ENCODE assay signal across 23 mouse cellular contexts in genomic region chr15:82181131-82181530, GRCm38 (mm10). TPM values are rescaled to one million over a fixed set of nuclear protein-coding genes. Genes with fewer than 3 reads are reported as not detected.
DNase-seq lines count a peak whose midpoint lies in the region; ATAC-seq and TF ChIP-seq lines count a peak whose summit lies in the region.
"Had no signal": no experiment of that assay in that cellular context is flagged by ENCODE, and none has a peak within 500 bp of the region (broad histone marks: within the 10 kb centered on the region; RNA-seq: fewer than 3 reads in every experiment).

No protein-coding gene starts in this region.

- peaks cover 6% of the 10 kb centered on the region; the same call in 1 of the 2 replicates for H3K9me3 ChIP-seq in heart, embryonic 11.5 days (replicated peaks; ENCODE audit: control insufficient read depth, low read length)
- H3K9me3 ChIP-seq in hindbrain, postnatal 0 days (ENCODE audit: low read length), result no peaks in the 10 kb centered on the region
- no peaks in the 10 kb centered on the region for H3K9me3 ChIP-seq in hindbrain, embryonic 16.5 days (ENCODE audit: control insufficient read depth, low read length)
- H3K9me3 ChIP-seq: stomach, embryonic 15.5 days had no signal

- no peak for ATAC-seq in heart, embryonic 11.5 days (replicated peaks; ENCODE audit: insufficient number of reproducible peaks, low FRiP score, low TSS enrichment)
- no peak for ATAC-seq in hindbrain, postnatal 0 days
- no peak for ATAC-seq in hindbrain, embryonic 16.5 days
- ATAC-seq in Patski, result peak; percentile 75
- ATAC-seq in megakaryocyte-erythroid progenitor cell, adult 5-6 weeks (replicated peaks; ENCODE audit: low FRiP score, low TSS enrichment, poor library complexity, severe bottlenecking), result peak; percentile 40
- ATAC-seq: forebrain, embryonic 13.5 days; intestine, postnatal 0 days had no signal

- no peak overlapping the region for H3K9ac ChIP-seq in heart, embryonic 11.5 days (ENCODE audit: low read depth, low read length)
- H3K9ac ChIP-seq in hindbrain, postnatal 0 days (replicated peaks; ENCODE audit: low read length), result no peak overlapping the region
- no peak overlapping the region for H3K9ac ChIP-seq in hindbrain, embryonic 16.5 days (ENCODE audit: low read depth, low read length)
- H3K9ac ChIP-seq: forebrain, embryonic 13.5 days; hindbrain, embryonic 14.5 days; stomach, embryonic 15.5 days had no signal

- H3K36me3 ChIP-seq in heart, embryonic 11.5 days (ENCODE audit: control insufficient read depth, insufficient read depth, low read length), result peaks cover 68% of the 10 kb centered on the region
- peaks cover 93% of the 10 kb centered on the region for H3K36me3 ChIP-seq in hindbrain, postnatal 0 days (ENCODE audit: insufficient read depth, low read length)
- peaks cover 83% of the 10 kb centered on the region for H3K36me3 ChIP-seq in hindbrain, embryonic 16.5 days (ENCODE audit: control insufficient read depth, insufficient read depth, low read length)

- peaks cover 37% of the 10 kb centered on the region for H3K4me1 ChIP-seq in heart, embryonic 11.5 days (ENCODE audit: control insufficient read depth, insufficient read depth, low read length)
- no peaks in the 10 kb centered on the region for H3K4me1 ChIP-seq in hindbrain, postnatal 0 days (ENCODE audit: insufficient read depth, low read length)
- H3K4me1 ChIP-seq in hindbrain, embryonic 16.5 days (ENCODE audit: control insufficient read depth, insufficient read depth, low read depth, low read length), result no peaks in the 10 kb centered on the region
- H3K4me1 ChIP-seq: embryonic facial prominence, embryonic 10.5 days; forebrain, embryonic 13.5 days; midbrain, embryonic 10.5 days had no signal

- WGBS in heart, embryonic 11.5 days (ENCODE audit: insufficient replicate concordance), result 50% methylated on average over 5 of the region's 5 CpGs
- WGBS in hindbrain, postnatal 0 days, result 66% methylated on average over 5 of the region's 5 CpGs
- WGBS in hindbrain, embryonic 16.5 days, result 75% methylated on average over 5 of the region's 5 CpGs

- H3K27me3 ChIP-seq in heart, embryonic 11.5 days (ENCODE audit: control insufficient read depth, insufficient read depth, low read length), result 0 out of 2 replicates have a peak, but pooled peaks cover 2% of the 10 kb centered on the region
- H3K27me3 ChIP-seq in hindbrain, postnatal 0 days (ENCODE audit: insufficient read depth, low read length), result no peaks in the 10 kb centered on the region
- no peaks in the 10 kb centered on the region for H3K27me3 ChIP-seq in hindbrain, embryonic 16.5 days (replicated peaks; ENCODE audit: control insufficient read depth, insufficient read depth, low read length)
- H3K27me3 ChIP-seq in Patski, result no peaks in the 10 kb centered on the region
- H3K27me3 ChIP-seq: CH12.LX; forebrain, embryonic 13.5 days; stomach, embryonic 15.5 days had no signal

- H3K4me2 ChIP-seq in heart, embryonic 11.5 days, result no peak overlapping the region
- no peak overlapping the region for H3K4me2 ChIP-seq in hindbrain, postnatal 0 days (ENCODE audit: low read depth, low read length)
- no peak overlapping the region for H3K4me2 ChIP-seq in hindbrain, embryonic 16.5 days (ENCODE audit: low read length)
- H3K4me2 ChIP-seq: forebrain, embryonic 13.5 days; hindbrain, embryonic 14.5 days; stomach, embryonic 15.5 days had no signal

- H3K27ac ChIP-seq in heart, embryonic 11.5 days (ENCODE audit: low read depth, low read length), result peak overlapping the region; percentile 5; the same call in 1 of the 2 replicates
- no peak overlapping the region for H3K27ac ChIP-seq in hindbrain, postnatal 0 days
- H3K27ac ChIP-seq in hindbrain, embryonic 16.5 days (ENCODE audit: low read depth, low read length), result no peak overlapping the region
- H3K27ac ChIP-seq: embryonic facial prominence, embryonic 10.5 days; forebrain, embryonic 13.5 days; heart, adult 2 months; hindbrain, embryonic 14.5 days; kidney, postnatal 0 days; midbrain, embryonic 10.5 days; stomach, embryonic 15.5 days had no signal

- H3K4me3 ChIP-seq in heart, embryonic 11.5 days (ENCODE audit: low read depth, low read length), result no peak overlapping the region
- H3K4me3 ChIP-seq in hindbrain, postnatal 0 days (ENCODE audit: low read length), result no peak overlapping the region
- no peak overlapping the region for H3K4me3 ChIP-seq in hindbrain, embryonic 16.5 days (ENCODE audit: low read length)
- H3K4me3 ChIP-seq: embryonic facial prominence, embryonic 10.5 days; forebrain, embryonic 13.5 days; heart, adult 2 months; midbrain, embryonic 10.5 days; stomach, embryonic 15.5 days had no signal

- in situ Hi-C loops in Patski (cut with MboI; ENCODE audit: low pct_unique_long_range_greater_than_20kb), result no loop called here

- POLR2A ChIA-PET in Patski (lab: Charles Lee), result interaction anchor here (1.5 kb wide), 1 partner anchor 15 kb away, joined by 4 read pairs; no protein-coding TSS in a partner anchor

- TF ChIP-seq CTCF in hindbrain, postnatal 0 days (IDR thresholded peaks at IDR 0.05; ENCODE audit: low read depth), result no peak
- no peak for TF ChIP-seq CTCF in Patski (IDR thresholded peaks at IDR 0.05)

- DNase-seq in heart, postnatal 4 days, result no peak
- peak; percentile 39 for DNase-seq in hindbrain, postnatal 0 days (ENCODE audit: low spot score)
- DNase-seq in Patski (ENCODE audit: low read depth, low spot score), result peak; percentile 67
- DNase-seq in yolk sac, embryonic 10.5 days (ENCODE audit: low spot score), result no peak
- DNase-seq: adrenal gland, adult 2 months; cerebellum, adult 9-10 months; gastrocnemius, postnatal 14 days; heart, adult 2 months; lung, adult 18-20 months; right cerebral cortex, postnatal 25 days; thymus, adult 2 months had no signal

- CTCF ChIA-PET in Patski (lab: Charles Lee), result interaction anchor here (0.8 to 2.1 kb wide), 5 partner anchors 8 to 56 kb away, joined by 3 to 9 read pairs (median 3); no protein-coding TSS in a partner anchor

RNA-seq across cellular contexts. Expression of gene Shisa8, which starts 31.5 kb away (rescaled TPM):
- polyA plus RNA-seq in heart, embryonic 11.5 days (2014; fragmentation: Nextera tagmentation; extraction: Ambion mirVana), result 0.07 TPM in 1 of 2 replicates, not detected in the other
- total RNA-seq in heart, postnatal 4 days (2021), result under 1 TPM; 0.52 to 0.95 TPM
- 34.7 and 36.0 TPM in 2 replicates for total RNA-seq in hindbrain, postnatal 0 days (2014; rRNA removed)
- 7.5 and 9.2 TPM in 2 replicates for polyA plus RNA-seq in hindbrain, postnatal 0 days (2015; fragmentation: Nextera tagmentation; extraction: Ambion mirVana)
- polyA plus RNA-seq in hindbrain, embryonic 16.5 days (2015; fragmentation: Nextera tagmentation; extraction: Ambion mirVana), result 3.4 and 4.2 TPM in 2 replicates
- polyA plus RNA-seq in Patski (2021), result 0.09 TPM
- not detected in 2 replicates for total RNA-seq in megakaryocyte-erythroid progenitor cell, adult 5-6 weeks (2014; fragmentation: Nextera tagmentation)
- not detected in 2 replicates for total RNA-seq in megakaryocyte-erythroid progenitor cell, adult 5-6 weeks (2017)
- polyA plus RNA-seq: intestine, postnatal 0 days had no signal

RNA-seq across cellular contexts. Expression of gene Srebf2, which starts 34.1 kb away (rescaled TPM):
- polyA plus RNA-seq in heart, embryonic 11.5 days (2014; fragmentation: Nextera tagmentation; extraction: Ambion mirVana), result 82.3 and 88.1 TPM in 2 replicates
- 10 to 100 TPM; 79.0 to 84.5 TPM for total RNA-seq in heart, postnatal 4 days (2021)
- total RNA-seq in hindbrain, postnatal 0 days (2014; rRNA removed), result 256 and 266 TPM in 2 replicates
- 139 and 145 TPM in 2 replicates for polyA plus RNA-seq in hindbrain, postnatal 0 days (2015; fragmentation: Nextera tagmentation; extraction: Ambion mirVana)
- polyA plus RNA-seq in hindbrain, embryonic 16.5 days (2015; fragmentation: Nextera tagmentation; extraction: Ambion mirVana), result 179 and 196 TPM in 2 replicates
- polyA plus RNA-seq in Patski (2021), result 84.6 TPM
- total RNA-seq in megakaryocyte-erythroid progenitor cell, adult 5-6 weeks (2014; fragmentation: Nextera tagmentation), result 41.0 and 43.3 TPM in 2 replicates
- total RNA-seq in megakaryocyte-erythroid progenitor cell, adult 5-6 weeks (2017), result 24.7 and 26.0 TPM in 2 replicates

RNA-seq across cellular contexts. Expression of gene Tnfrsf13c, which starts 43.0 kb away (rescaled TPM):
- polyA plus RNA-seq in heart, embryonic 11.5 days (2014; fragmentation: Nextera tagmentation; extraction: Ambion mirVana), result 0.29 TPM in 1 of 2 replicates, not detected in the other
- under 1 TPM; 0.36 to 0.41 TPM for total RNA-seq in heart, postnatal 4 days (2021)
- 0.29 and 5.6 TPM in 2 replicates for total RNA-seq in hindbrain, postnatal 0 days (2014; rRNA removed)
- 0.34 and 0.42 TPM in 2 replicates for polyA plus RNA-seq in hindbrain, postnatal 0 days (2015; fragmentation: Nextera tagmentation; extraction: Ambion mirVana)
- polyA plus RNA-seq in hindbrain, embryonic 16.5 days (2015; fragmentation: Nextera tagmentation; extraction: Ambion mirVana), result 0.10 and 0.31 TPM in 2 replicates
- 0.03 TPM for polyA plus RNA-seq in Patski (2021)
- 0.49 and 1.2 TPM in 2 replicates for total RNA-seq in megakaryocyte-erythroid progenitor cell, adult 5-6 weeks (2014; fragmentation: Nextera tagmentation)
- 0.46 and 0.75 TPM in 2 replicates for total RNA-seq in megakaryocyte-erythroid progenitor cell, adult 5-6 weeks (2017)
- total RNA-seq: adrenal gland, adult 2 months; gastrocnemius, postnatal 14 days had no signal
- polyA plus RNA-seq: intestine, postnatal 0 days; limb, embryonic 11.5 days had no signal

RNA-seq across cellular contexts. Expression of gene Ccdc134, which starts 53.4 kb away (rescaled TPM):
- polyA plus RNA-seq in heart, embryonic 11.5 days (2014; fragmentation: Nextera tagmentation; extraction: Ambion mirVana), result 9.5 and 9.6 TPM in 2 replicates
- 1 to 10 TPM; 6.1 to 8.3 TPM for total RNA-seq in heart, postnatal 4 days (2021)
- 15.5 and 16.0 TPM in 2 replicates for total RNA-seq in hindbrain, postnatal 0 days (2014; rRNA removed)
- polyA plus RNA-seq in hindbrain, postnatal 0 days (2015; fragmentation: Nextera tagmentation; extraction: Ambion mirVana), result 6.4 and 8.4 TPM in 2 replicates
- polyA plus RNA-seq in hindbrain, embryonic 16.5 days (2015; fragmentation: Nextera tagmentation; extraction: Ambion mirVana), result 10.6 and 11.9 TPM in 2 replicates
- polyA plus RNA-seq in Patski (2021), result 18.0 TPM
- 14.3 and 17.4 TPM in 2 replicates for total RNA-seq in megakaryocyte-erythroid progenitor cell, adult 5-6 weeks (2014; fragmentation: Nextera tagmentation)
- total RNA-seq in megakaryocyte-erythroid progenitor cell, adult 5-6 weeks (2017), result 11.8 and 17.4 TPM in 2 replicates

Comparison
In these comparisons a context has a peak if more than half of its experiments do, and no peak if none do; other contexts are left out.
1. ATAC-seq: peak in Patski (single experiment) and megakaryocyte-erythroid progenitor cell, adult 5-6 weeks (single experiment); none in heart, embryonic 11.5 days (single experiment), hindbrain, postnatal 0 days (single experiment) and hindbrain, embryonic 16.5 days (single experiment).
2. DNase-seq: peak in hindbrain, postnatal 0 days (single experiment) and Patski (single experiment); none in heart, postnatal 4 days (single experiment) and yolk sac, embryonic 10.5 days (single experiment).